Mouse (Mus musculus): ENCODE results near the gene Kcnc1. TPM values are rescaled to one million over a fixed set of nuclear protein-coding genes. Genes with fewer than 3 reads are reported as not detected.

Gene Kcnc1
- polyA plus RNA-seq, 1 experiment from 2014 or later, result 1.7 TPM

DNA sequence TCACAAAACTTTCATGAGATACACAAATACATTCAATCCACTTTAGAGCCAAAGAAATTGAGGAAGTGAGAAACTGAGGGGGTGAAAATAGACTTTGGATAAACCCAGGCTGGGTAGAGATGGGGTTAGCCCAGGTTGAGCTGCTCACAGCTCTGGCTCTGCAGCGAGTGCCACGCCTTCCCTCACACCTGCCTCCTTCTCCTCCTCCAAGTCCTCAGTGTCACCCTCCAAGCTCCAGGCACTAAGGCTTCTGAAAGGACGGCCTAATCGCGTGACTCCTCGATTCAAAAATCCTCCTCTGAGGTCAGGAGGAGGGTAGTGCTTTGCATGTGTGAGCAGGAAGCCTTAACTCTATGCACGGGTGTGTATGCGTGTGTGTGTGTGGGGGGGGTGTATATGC, 66.8 kb downstream of the Kcnc1 start:
- Histone ChIP-seq H3K27ac (ENCODE audit: low read depth, low read length) (no peak overlapping the region), H3K4me2 (replicated peaks; ENCODE audit: low read depth, low read length) (no peak overlapping the region), H3K9me3 (ENCODE audit: control insufficient read depth, low read length) (no peaks in the 10 kb centered on the region), H3K4me3 (ENCODE audit: low read depth, low read length) (no peak overlapping the region), H3K36me3 (ENCODE audit: control insufficient read depth, insufficient read depth, low read length) (no peaks in the 10 kb centered on the region), H3K27me3 (ENCODE audit: control insufficient read depth, insufficient read depth, low read length) (no peaks in the 10 kb centered on the region), H3K9ac (ENCODE audit: low read depth, low read length) (no peak overlapping the region), H3K4me1 (replicated peaks; ENCODE audit: control insufficient read depth, insufficient read depth, low read length) (no peaks in the 10 kb centered on the region)
- 89% methylated on average over 8 of the region's 8 CpGs for WGBS
- no peak for DNase-seq (ENCODE audit: low spot score)
- no peak for ATAC-seq (ENCODE audit: low FRiP score)

DNA sequence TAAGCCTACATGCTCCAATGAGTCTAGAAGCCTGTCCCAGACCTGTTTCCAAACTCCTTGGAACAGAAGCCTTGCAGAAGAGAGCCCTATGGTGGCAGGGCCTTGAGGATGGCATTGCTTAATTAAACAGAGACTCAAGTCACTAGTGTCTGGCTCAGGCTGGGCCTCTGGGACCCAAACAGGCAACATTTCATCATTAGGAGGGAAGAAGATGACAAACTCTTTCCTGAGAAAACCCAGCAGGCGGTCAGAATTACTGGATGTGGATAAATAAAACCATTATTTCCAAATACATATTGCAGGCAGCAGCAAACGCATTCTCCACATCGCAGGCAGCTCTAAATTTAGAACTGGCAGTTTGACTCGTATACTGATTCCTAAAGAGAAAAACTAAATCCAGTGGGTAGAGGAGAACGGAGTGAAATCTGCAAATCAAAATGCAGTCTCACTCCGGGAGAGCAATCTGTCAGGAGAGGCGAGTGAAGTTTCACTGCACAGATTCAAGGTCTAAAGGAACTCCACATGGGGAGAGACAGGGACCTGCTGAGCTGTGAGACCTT, 70.2 kb downstream of the Kcnc1 start:
- Histone ChIP-seq H3K9ac (ENCODE audit: low read depth, low read length) (no peak overlapping the region), H3K4me1 (replicated peaks; ENCODE audit: control insufficient read depth, insufficient read depth, low read length) (no peaks in the 10 kb centered on the region)
- WGBS, result 78% methylated on average over 7 of the region's 7 CpGs

DNA sequence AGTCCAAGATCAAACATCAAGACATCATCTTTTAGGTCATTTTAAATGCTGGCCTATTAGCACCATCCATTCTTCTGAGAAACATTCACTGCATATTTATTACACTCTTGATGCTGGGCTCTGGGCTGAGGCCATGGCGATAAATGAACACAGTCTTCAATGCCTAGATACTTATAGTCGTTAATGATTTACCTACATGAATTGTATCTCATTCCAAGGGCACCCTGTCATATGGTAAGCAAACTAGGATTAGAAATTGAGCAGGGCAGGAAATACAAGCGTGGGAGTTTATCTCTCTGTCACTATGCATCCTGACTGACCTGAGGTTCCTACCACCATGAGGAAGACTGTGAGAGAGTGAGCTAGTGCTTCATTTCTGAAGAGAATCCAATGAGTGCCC, 73.2 kb downstream of the Kcnc1 start:
- H3K9me3 ChIP-seq (ENCODE audit: control insufficient read depth, low read length), result no peaks in the 10 kb centered on the region
- no peak overlapping the region for H3K4me2 ChIP-seq (replicated peaks; ENCODE audit: low read depth, low read length)
- H3K27me3 ChIP-seq (ENCODE audit: control insufficient read depth, insufficient read depth, low read length), result no peaks in the 10 kb centered on the region
- DNase-seq (ENCODE audit: low spot score), result no peak
- H3K4me1 ChIP-seq (replicated peaks; ENCODE audit: control insufficient read depth, insufficient read depth, low read length), result no peaks in the 10 kb centered on the region
- WGBS, result 94% methylated on average over 3 of the region's 3 CpGs
- no peak for ATAC-seq (ENCODE audit: low FRiP score)
- H3K36me3 ChIP-seq (ENCODE audit: control insufficient read depth, insufficient read depth, low read length), result no peaks in the 10 kb centered on the region
- no peak overlapping the region for H3K27ac ChIP-seq (ENCODE audit: low read depth, low read length)
- H3K4me3 ChIP-seq (ENCODE audit: low read depth, low read length), result no peak overlapping the region
- H3K9ac ChIP-seq (ENCODE audit: low read depth, low read length), result no peak overlapping the region

More for the DNA sequence above, 70.2 kb downstream of the Kcnc1 start:
- no peak overlapping the region for H3K4me3 ChIP-seq (ENCODE audit: low read depth, low read length)
- no peak for ATAC-seq (ENCODE audit: low FRiP score)
- DNase-seq (ENCODE audit: low spot score), result no peak
- H3K27ac ChIP-seq (ENCODE audit: low read depth, low read length), result no peak overlapping the region
- H3K9me3 ChIP-seq (ENCODE audit: control insufficient read depth, low read length), result no peaks in the 10 kb centered on the region
- no peaks in the 10 kb centered on the region for H3K36me3 ChIP-seq (ENCODE audit: control insufficient read depth, insufficient read depth, low read length)
- no peak overlapping the region for H3K4me2 ChIP-seq (replicated peaks; ENCODE audit: low read depth, low read length)
- no peaks in the 10 kb centered on the region for H3K27me3 ChIP-seq (ENCODE audit: control insufficient read depth, insufficient read depth, low read length)

DNA sequence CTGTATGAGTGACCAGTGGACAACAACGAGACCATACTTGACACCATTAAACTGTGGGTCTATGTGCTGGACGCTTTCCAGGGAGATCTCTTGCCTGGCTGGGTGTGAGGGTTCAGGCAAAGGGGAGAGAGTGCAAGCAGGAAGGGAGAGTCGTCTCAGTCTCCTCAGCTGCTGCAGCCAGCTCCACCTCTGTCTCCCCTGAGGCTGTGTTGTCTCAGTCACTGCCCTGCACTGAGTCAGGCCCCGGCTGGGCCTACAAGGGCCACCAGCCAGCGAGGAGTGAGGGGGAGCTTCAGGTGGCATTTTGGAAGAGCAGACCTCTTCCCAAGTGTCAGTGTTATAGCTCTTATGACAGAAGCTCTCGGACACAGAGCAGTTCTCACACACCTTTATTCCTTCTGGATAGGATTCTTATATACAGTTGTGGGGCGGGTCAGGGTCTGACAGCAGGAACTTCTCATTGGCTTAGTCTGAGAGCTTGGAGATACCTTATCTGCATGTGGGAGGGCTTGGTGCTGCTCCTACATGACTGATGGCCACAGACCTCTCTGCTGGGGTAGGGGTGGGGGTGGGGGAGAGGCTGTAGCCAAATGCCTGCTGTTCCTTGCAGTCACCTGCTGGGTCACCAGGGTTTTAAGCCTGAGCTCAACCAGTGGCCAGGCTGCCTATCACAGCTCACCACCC, 74.9 kb downstream of the Kcnc1 start:
- Histone ChIP-seq H3K27me3 (ENCODE audit: control insufficient read depth, insufficient read depth, low read length) (no peaks in the 10 kb centered on the region), H3K4me1 (replicated peaks; ENCODE audit: control insufficient read depth, insufficient read depth, low read length) (no peaks in the 10 kb centered on the region), H3K4me3 (ENCODE audit: low read depth, low read length) (no peak overlapping the region), H3K27ac (ENCODE audit: low read depth, low read length) (no peak overlapping the region), H3K36me3 (ENCODE audit: control insufficient read depth, insufficient read depth, low read length) (no peaks in the 10 kb centered on the region), H3K9ac (ENCODE audit: low read depth, low read length) (no peak overlapping the region), H3K4me2 (replicated peaks; ENCODE audit: low read depth, low read length) (no peak overlapping the region), H3K9me3 (ENCODE audit: control insufficient read depth, low read length) (no peaks in the 10 kb centered on the region)
- DNase-seq (ENCODE audit: low spot score), result no peak
- no peak for ATAC-seq (ENCODE audit: low FRiP score)
- WGBS, result 73% methylated on average over 7 of the region's 7 CpGs

DNA sequence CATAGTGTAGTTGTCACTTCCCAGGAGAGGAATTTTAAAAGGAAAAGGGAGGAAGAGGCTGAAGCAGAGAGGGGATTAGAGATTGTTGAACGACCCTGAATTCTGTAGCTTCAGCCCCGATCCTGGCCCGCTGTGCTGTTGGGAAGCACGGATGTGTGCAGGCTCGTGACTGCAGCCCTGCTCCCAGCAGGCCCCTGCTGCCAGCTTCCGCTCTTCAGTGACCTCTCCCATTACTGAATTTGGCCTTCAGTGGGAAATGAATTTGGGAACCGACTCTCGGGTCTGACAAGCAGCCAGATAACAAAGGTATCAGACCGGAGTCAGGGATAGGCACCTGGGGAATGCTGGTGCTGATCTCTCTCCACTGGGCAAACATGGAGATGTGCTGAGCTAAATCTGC, 76.8 kb downstream of the Kcnc1 start:
- Histone ChIP-seq H3K4me1 (replicated peaks; ENCODE audit: control insufficient read depth, insufficient read depth, low read length) (no peaks in the 10 kb centered on the region), H3K9me3 (ENCODE audit: control insufficient read depth, low read length) (no peaks in the 10 kb centered on the region), H3K4me3 (ENCODE audit: low read depth, low read length) (no peak overlapping the region), H3K27me3 (ENCODE audit: control insufficient read depth, insufficient read depth, low read length) (no peaks in the 10 kb centered on the region), H3K27ac (ENCODE audit: low read depth, low read length) (no peak overlapping the region), H3K36me3 (ENCODE audit: control insufficient read depth, insufficient read depth, low read length) (no peaks in the 10 kb centered on the region), H3K4me2 (replicated peaks; ENCODE audit: low read depth, low read length) (no peak overlapping the region), H3K9ac (ENCODE audit: low read depth, low read length) (no peak overlapping the region)
- DNase-seq (ENCODE audit: low spot score), result no peak
- ATAC-seq (ENCODE audit: low FRiP score), result no peak
- WGBS, result 32% methylated on average over 9 of the region's 9 CpGs

DNA sequence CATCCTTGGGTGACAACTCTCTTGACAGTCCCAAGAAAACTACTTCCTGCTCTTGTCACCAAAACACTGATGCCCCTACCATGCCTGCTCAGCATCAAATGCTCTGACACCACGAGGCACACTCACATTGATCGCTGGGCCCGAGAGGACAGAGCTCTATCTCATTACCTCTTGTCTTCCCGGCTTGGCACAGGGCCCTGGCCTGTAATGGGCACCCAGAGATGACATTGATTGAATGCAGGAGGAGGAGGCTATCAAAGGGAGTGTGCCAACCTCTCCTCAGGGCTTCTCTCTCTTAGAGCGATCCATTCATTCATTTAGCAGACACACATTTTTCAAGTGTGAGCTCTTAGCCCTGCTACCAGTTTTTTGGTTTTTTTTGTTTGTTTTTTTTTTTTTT, 79.2 kb downstream of the Kcnc1 start:
- Histone ChIP-seq H3K4me3 (ENCODE audit: low read depth, low read length) (no peak overlapping the region), H3K9me3 (ENCODE audit: control insufficient read depth, low read length) (no peaks in the 10 kb centered on the region), H3K36me3 (ENCODE audit: control insufficient read depth, insufficient read depth, low read length) (no peaks in the 10 kb centered on the region), H3K27ac (ENCODE audit: low read depth, low read length) (no peak overlapping the region), H3K4me2 (replicated peaks; ENCODE audit: low read depth, low read length) (no peak overlapping the region), H3K27me3 (ENCODE audit: control insufficient read depth, insufficient read depth, low read length) (no peaks in the 10 kb centered on the region), H3K4me1 (replicated peaks; ENCODE audit: control insufficient read depth, insufficient read depth, low read length) (no peaks in the 10 kb centered on the region), H3K9ac (ENCODE audit: low read depth, low read length) (no peak overlapping the region)
- 86% methylated on average over 5 of the region's 5 CpGs for WGBS
- ATAC-seq (ENCODE audit: low FRiP score), result no peak
- DNase-seq (ENCODE audit: low spot score), result no peak

DNA sequence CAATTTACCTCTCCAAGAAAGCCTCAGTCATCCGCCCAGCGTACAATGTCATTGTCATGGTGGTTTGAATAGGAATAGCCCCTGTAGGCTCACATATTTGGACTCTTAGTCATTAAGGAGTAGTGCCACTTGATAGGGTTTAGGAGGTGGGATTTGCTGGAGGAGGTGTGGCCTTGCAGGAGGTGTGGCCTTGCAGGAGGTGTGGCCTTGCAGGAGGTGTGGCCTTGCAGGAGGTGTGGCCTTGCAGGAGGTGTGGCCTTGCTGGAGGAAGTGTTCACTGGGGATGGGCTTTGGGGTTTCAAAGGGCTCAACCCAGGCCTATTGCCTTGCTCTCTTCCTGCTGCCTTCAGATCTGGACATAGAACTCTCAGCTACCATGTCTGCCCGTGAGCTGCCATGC, 81.2 kb downstream of the Kcnc1 start:
- Histone ChIP-seq H3K9ac (ENCODE audit: low read depth, low read length) (no peak overlapping the region), H3K9me3 (ENCODE audit: control insufficient read depth, low read length) (no peaks in the 10 kb centered on the region), H3K36me3 (ENCODE audit: control insufficient read depth, insufficient read depth, low read length) (no peaks in the 10 kb centered on the region), H3K27me3 (ENCODE audit: control insufficient read depth, insufficient read depth, low read length) (no peaks in the 10 kb centered on the region), H3K27ac (ENCODE audit: low read depth, low read length) (no peak overlapping the region), H3K4me3 (ENCODE audit: low read depth, low read length) (no peak overlapping the region), H3K4me2 (replicated peaks; ENCODE audit: low read depth, low read length) (no peak overlapping the region), H3K4me1 (replicated peaks; ENCODE audit: control insufficient read depth, insufficient read depth, low read length) (no peaks in the 10 kb centered on the region; the same call in 1 of the 2 replicates)
- no peak for DNase-seq (ENCODE audit: low spot score)
- WGBS, result 94% methylated on average over 3 of the region's 3 CpGs
- ATAC-seq (ENCODE audit: low FRiP score), result no peak

DNA sequence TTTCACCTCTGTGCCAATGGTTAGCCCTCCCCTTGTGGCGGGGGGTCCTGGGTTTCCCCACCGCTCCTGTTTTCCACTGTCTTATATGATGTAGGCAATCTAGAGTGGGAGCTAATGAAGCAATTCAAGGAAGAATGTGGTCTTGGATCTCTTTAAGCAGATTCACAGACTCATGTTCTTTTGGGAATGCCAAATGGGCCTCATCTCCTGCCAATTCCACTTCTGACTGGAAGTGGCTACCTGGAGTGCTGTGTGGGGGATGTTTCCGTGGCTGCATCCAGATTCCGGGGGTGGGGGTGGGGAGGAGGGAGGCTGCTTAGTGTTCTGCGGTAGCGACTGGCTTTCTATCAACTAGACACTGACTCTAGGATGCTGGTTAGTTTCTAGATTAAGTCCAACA, 83.5 kb downstream of the Kcnc1 start:
- Histone ChIP-seq H3K27me3 (ENCODE audit: control insufficient read depth, insufficient read depth, low read length) (no peaks in the 10 kb centered on the region), H3K4me3 (ENCODE audit: low read depth, low read length) (no peak overlapping the region), H3K9me3 (ENCODE audit: control insufficient read depth, low read length) (no peaks in the 10 kb centered on the region), H3K4me2 (replicated peaks; ENCODE audit: low read depth, low read length) (no peak overlapping the region), H3K4me1 (replicated peaks; ENCODE audit: control insufficient read depth, insufficient read depth, low read length) (no peaks in the 10 kb centered on the region; the same call in 1 of the 2 replicates), H3K27ac (ENCODE audit: low read depth, low read length) (no peak overlapping the region), H3K36me3 (ENCODE audit: control insufficient read depth, insufficient read depth, low read length) (no peaks in the 10 kb centered on the region), H3K9ac (ENCODE audit: low read depth, low read length) (no peak overlapping the region)
- WGBS, result 79% methylated on average over 6 of the region's 6 CpGs
- DNase-seq (ENCODE audit: low spot score) (no peak), ATAC-seq (ENCODE audit: low FRiP score) (no peak)

DNA sequence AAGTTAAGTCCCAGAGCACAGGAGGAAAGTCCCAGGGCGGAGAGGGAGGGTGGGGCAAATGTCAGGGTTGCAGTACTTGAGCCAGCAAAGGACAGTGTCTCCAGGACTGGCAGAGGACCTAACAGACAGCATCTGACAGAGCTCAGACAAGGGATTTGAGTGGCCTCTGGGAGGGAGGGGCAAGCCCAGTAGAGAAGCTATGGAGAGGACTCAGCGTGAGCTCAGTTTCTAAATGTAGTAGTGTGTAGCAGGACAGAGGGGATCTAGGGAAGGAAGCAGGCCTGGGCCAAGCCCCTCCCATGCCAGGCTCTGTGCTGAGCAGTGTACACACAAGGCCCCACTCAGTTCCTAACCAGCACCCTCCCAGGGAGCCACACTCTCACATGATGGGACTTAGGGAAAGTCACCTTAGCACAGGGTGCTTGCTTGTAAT, 85.8 kb downstream of the Kcnc1 start:
- WGBS, result 74% methylated on average over 2 of the region's 2 CpGs
- Histone ChIP-seq H3K4me3 (ENCODE audit: low read depth, low read length) (no peak overlapping the region), H3K27ac (ENCODE audit: low read depth, low read length) (no peak overlapping the region), H3K4me2 (replicated peaks; ENCODE audit: low read depth, low read length) (no peak overlapping the region), H3K4me1 (replicated peaks; ENCODE audit: control insufficient read depth, insufficient read depth, low read length) (no peaks in the 10 kb centered on the region; the same call in 1 of the 2 replicates), H3K27me3 (ENCODE audit: control insufficient read depth, insufficient read depth, low read length) (no peaks in the 10 kb centered on the region), H3K36me3 (ENCODE audit: control insufficient read depth, insufficient read depth, low read length) (no peaks in the 10 kb centered on the region), H3K9ac (ENCODE audit: low read depth, low read length) (no peak overlapping the region), H3K9me3 (ENCODE audit: control insufficient read depth, low read length) (no peaks in the 10 kb centered on the region)
- DNase-seq (ENCODE audit: low spot score) (no peak), ATAC-seq (ENCODE audit: low FRiP score) (no peak)
